Mouse (Mus musculus) embryonic facial prominence, embryonic 15.5 days (tissue): Measurements from ENCODE around the gene Mettl27. TPM values are rescaled to one million over a fixed set of nuclear protein-coding genes. Genes with fewer than 3 reads are reported as not detected.
A peak's percentile ranks its signal among the peaks of the same experiment; 100 is the strongest.

ENCODE experiments used
- ATAC-seq: fragments of 200-750 bp; cut with Nextera tagmentation; 2 replicates; pipeline ENCODE4 v1.8.0; 2017; ENCODE audit warnings: low read depth, moderate TSS enrichment; ENCODE audit not compliant: insufficient number of reproducible peaks, low FRiP score, low TSS enrichment
- H3K27ac ChIP-seq: fragments of 300-500 bp; sonication (generic); replicated peaks from 2 replicates; pipeline ENCODE4 v1.5.1; 2015; ENCODE audit warnings: mild to moderate bottlenecking, inconsistent platforms
- H3K27me3 ChIP-seq: fragments of 300-500 bp; sonication (generic); 2 replicates; pipeline ENCODE4 v1.6.1; 2015; ENCODE audit warnings: inconsistent platforms
- H3K36me3 ChIP-seq: fragments of 300-500 bp; sonication (generic); 2 replicates; pipeline ENCODE4 v1.6.1; 2015; ENCODE audit warnings: mild to moderate bottlenecking, inconsistent platforms
- H3K4me1 ChIP-seq: fragments of 300-500 bp; sonication (generic); 2 replicates; pipeline ENCODE4 v1.6.1; 2015; ENCODE audit warnings: inconsistent platforms
- H3K4me2 ChIP-seq: fragments of 300-500 bp; sonication (generic); replicated peaks from 2 replicates; pipeline ENCODE4 v1.6.1; 2015; ENCODE audit warnings: mild to moderate bottlenecking, inconsistent platforms
- H3K4me3 ChIP-seq: fragments of 300-500 bp; sonication (generic); replicated peaks from 2 replicates; pipeline ENCODE4 v1.5.1; 2015; ENCODE audit warnings: mild to moderate bottlenecking, inconsistent platforms
- H3K9ac ChIP-seq: fragments of 300-500 bp; sonication (generic); 2 replicates; pipeline ENCODE4 v1.6.1; 2015; ENCODE audit warnings: inconsistent platforms
- H3K9me3 ChIP-seq: fragments of 300-500 bp; sonication (generic); replicated peaks from 2 replicates; pipeline ENCODE4 v1.6.1; 2016; ENCODE audit warnings: inconsistent platforms
- WGBS: fragments of 180-500 bp; shearing (Covaris S2); methylation state at CpG from one replicate; pipeline ENCODE4 v1.1.7; 2015; 5-methylcytosine and 5-hydroxymethylcytosine counted together
- polyA plus RNA-seq: library from polyadenylated mRNA; unstranded; fragments of >200 nt; fragmentation: Nextera tagmentation; extraction: Ambion mirVana; gene quantifications from 2 replicates; pipeline ENCODE4 v1.2.1, GENCODE M21; 2015

The Mettl27 gene
- polyA plus RNA-seq = 20.1 and 20.4 TPM in 2 replicates

DNA sequence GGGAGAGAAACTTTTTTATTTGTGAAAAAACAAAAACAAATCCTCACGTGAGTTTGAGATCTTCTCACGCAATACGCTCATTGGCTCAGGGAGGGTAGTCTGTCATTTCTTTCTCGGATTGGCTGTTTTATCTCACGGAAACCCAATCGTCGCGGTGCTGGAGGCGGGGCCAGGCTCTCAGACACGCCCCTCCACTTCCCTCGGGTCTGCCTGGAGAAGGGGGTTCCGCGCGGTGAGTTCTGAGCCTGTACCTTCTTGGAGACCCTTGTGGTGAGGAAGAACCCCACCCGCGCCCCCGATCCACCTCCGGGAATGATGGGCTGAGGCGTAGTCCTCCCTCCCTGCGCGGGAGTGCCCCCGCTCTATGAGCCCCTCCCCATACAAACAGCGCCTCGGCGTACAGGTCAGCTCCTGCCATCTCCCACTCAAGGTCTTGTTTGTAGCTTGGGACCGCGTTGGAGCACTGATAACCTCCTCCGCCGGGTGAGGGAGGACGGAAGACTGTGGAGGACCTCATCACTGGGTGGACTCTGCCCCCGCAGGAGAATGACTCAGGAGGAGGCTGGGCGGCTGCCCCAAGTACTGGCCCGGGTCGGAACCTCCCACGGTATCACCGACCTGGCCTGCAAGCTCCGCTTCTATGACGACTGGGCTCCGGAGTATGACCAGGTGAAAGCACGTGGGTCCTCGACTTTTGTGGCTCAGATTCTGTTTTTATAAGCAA, at the start of gene Mettl27:
Gene Mettl27, plus strand, starts transcription at position 190 of the 724 bp plus-strand sequence.
- Histone ChIP-seq H3K36me3 (no peaks in the 10 kb centered on the region), H3K9ac (peak within 1 kb of the TSS; percentile 77), H3K4me3 (peak within 1 kb of the TSS; percentile 71), H3K4me2 (peak within 1 kb of the TSS; percentile 94), H3K27ac (peak within 1 kb of the TSS; percentile 75), H3K4me1 (peaks cover 17% of the 10 kb centered on the region; the same call in 1 of the 2 replicates), H3K27me3 (no peaks in the 10 kb centered on the region), H3K9me3 (no peaks in the 10 kb centered on the region)
- peak; percentile 91 for ATAC-seq
- WGBS = under 1% methylated on average over 41 of the region's 41 CpGs

DNA sequence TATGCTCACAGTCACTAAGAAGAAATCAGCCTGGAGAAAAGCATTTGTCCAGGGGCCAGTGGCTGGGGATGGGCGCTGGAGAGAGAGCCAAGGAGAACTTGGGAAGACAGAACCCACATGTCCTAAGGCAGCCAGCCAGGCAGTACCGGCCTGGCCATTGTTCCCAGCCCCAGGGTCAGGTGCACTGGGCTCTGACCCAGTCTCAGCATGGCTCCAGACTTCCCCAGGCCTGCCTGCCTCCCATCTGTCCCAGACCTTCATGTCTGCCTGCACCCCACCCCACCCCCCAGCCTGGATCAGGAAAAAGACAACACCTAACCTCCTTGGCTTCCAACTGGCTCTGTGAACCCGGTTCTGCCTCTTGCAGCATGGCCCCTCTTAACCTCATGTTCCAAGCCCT, 49.1 kb upstream of the Mettl27 start:
- Histone ChIP-seq H3K4me3 (no peak overlapping the region), H3K9ac (no peak overlapping the region), H3K9me3 (no peaks in the 10 kb centered on the region), H3K27me3 (0 out of 2 replicates have a peak, but pooled peaks cover 3% of the 10 kb centered on the region), H3K36me3 (no peaks in the 10 kb centered on the region), H3K27ac (no peak overlapping the region), H3K4me1 (no peaks in the 10 kb centered on the region), H3K4me2 (no peak overlapping the region)
- 65% methylated on average over 3 of the region's 3 CpGs for WGBS
- ATAC-seq = no peak

DNA sequence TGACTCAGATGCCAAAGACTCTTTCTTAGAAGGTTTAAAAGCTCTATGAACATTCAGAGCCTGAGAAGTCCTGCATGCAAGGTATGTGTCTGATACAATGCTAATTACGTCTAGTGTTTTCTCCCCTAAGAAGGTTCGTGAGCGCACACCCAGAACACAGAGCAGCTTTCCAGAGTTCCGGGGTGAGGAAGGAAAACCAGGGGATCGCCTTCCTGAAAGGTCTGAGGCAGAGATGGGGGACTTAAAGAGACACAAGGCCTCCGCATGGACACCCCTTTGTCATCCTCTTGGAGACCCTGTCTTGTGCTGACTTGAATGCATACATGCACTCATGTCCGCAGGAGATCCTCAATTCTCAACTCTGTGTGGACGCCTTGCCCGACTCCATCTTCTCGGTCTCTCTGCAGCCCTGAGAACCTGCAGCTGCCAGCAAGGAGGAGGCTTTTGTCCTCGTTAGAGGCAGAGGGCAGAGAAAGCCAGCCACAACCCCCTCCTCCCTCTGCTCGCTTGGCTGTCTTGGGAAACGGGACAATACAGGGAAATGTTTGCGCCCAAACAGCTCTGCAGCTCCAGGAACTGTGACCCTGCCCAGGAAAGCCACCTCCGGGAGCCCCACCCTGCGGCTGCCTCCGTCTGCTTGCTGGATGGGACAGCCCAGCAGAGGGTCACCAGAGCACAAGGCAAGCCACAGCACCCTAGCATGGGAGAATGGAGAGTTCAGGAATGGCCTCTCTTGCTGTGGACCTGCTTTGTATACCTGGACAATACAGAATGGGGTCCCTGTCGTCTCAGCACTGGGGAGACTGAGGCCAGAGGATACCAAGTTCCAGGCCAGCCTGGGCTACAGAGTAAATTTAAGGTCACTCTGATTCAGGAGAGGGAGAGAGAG, 44.5 kb upstream of the Mettl27 start:
- 59% methylated on average over 18 of the region's 18 CpGs for WGBS
- no peaks in the 10 kb centered on the region for H3K9me3 ChIP-seq
- 0 out of 2 replicates have a peak, but pooled peaks cover 3% of the 10 kb centered on the region for H3K27me3 ChIP-seq
- peak overlapping the region; percentile 60 for H3K27ac ChIP-seq
- no peaks in the 10 kb centered on the region for H3K36me3 ChIP-seq
- H3K4me1 ChIP-seq = peaks cover 9% of the 10 kb centered on the region; the same call in 1 of the 2 replicates
- H3K4me2 ChIP-seq = no peak overlapping the region
- no peak overlapping the region for H3K4me3 ChIP-seq
- H3K9ac ChIP-seq = no peak overlapping the region
- ATAC-seq = no peak

DNA sequence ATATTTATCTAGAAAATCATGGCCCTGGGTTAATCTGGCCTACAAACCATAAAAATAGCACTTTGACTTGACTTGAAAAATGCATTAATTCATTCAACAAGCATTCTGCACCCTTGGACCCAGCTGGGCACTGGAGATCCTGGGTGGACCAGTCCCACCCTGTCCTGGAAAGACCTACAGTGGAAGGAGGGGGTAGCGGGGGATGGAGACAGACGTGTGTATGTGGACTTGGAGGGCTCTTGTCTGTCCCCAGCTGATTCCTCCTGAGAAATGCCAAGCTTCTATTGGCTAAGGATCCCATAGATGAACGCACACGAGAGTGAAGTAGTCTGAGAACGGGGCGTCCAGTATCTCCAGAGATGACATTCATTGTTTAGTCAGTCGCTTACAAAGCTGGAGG, 43.7 kb upstream of the Mettl27 start:
- Histone ChIP-seq H3K4me2 (no peak overlapping the region), H3K9me3 (no peaks in the 10 kb centered on the region), H3K36me3 (no peaks in the 10 kb centered on the region), H3K27me3 (0 out of 2 replicates have a peak, but pooled peaks cover 3% of the 10 kb centered on the region), H3K27ac (no peak overlapping the region), H3K9ac (no peak overlapping the region), H3K4me3 (no peak overlapping the region), H3K4me1 (peaks cover 14% of the 10 kb centered on the region; the same call in 1 of the 2 replicates)
- WGBS = 85% methylated on average over 7 of the region's 7 CpGs
- ATAC-seq = no peak

DNA sequence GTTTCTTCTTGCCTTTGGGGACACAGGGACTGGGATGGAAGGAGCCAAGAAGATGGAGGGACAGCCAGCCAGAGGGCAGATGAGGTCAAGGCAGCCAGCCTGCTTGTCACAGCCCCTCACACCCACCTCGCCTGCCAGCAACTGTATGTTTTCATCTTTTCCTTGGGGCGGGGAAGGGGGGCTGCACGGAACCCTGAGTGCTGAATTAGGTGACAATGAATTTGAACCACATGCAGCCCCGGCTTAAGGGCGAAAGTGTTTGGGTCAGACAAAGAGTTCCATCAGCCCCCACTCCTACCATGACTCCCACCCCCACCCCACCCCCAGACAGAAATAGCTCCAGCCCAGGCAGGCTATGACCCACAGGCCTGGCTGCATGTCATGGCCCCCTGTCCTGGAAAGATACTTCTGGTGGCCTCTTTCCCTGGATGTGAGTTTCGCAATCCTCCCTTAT, 41.5 kb upstream of the Mettl27 start:
- 0 out of 2 replicates have a peak, but pooled peaks cover 3% of the 10 kb centered on the region for H3K27me3 ChIP-seq
- no peak for ATAC-seq
- H3K9ac ChIP-seq = no peak overlapping the region
- 56% methylated on average over 6 of the region's 6 CpGs for WGBS
- H3K4me1 ChIP-seq = peaks cover 32% of the 10 kb centered on the region
- no peaks in the 10 kb centered on the region for H3K9me3 ChIP-seq
- no peak overlapping the region for H3K27ac ChIP-seq
- no peak overlapping the region for H3K4me2 ChIP-seq
- H3K4me3 ChIP-seq = no peak overlapping the region
- no peaks in the 10 kb centered on the region for H3K36me3 ChIP-seq

DNA sequence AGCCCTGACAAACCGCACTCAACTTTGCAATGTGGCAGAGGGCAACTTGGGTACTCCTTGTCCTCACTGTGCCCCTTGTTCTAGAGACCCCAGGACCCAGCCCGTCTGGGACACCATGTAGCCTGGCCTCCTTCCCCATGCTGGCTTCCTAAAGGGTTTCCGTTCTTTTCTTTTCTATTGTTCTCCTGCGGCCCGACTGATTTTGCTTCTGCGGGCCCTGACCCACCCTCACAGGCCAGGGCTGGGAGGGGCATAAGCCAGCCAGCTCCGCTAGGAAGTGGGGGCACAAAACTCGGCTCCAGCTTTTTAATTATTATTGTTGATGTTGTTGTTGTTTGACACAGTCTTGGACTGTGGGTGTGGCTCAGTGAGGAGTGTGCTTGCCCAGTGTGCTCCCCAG, 40.6 kb upstream of the Mettl27 start:
- H3K27me3 ChIP-seq = 0 out of 2 replicates have a peak, but pooled peaks cover 3% of the 10 kb centered on the region
- no peak overlapping the region for H3K9ac ChIP-seq
- H3K4me1 ChIP-seq = peaks cover 37% of the 10 kb centered on the region
- no peak overlapping the region for H3K4me2 ChIP-seq
- WGBS = 74% methylated on average over 8 of the region's 8 CpGs
- ATAC-seq = no peak
- H3K27ac ChIP-seq = no peak overlapping the region
- H3K36me3 ChIP-seq = no peaks in the 10 kb centered on the region
- no peaks in the 10 kb centered on the region for H3K9me3 ChIP-seq
- no peak overlapping the region for H3K4me3 ChIP-seq

DNA sequence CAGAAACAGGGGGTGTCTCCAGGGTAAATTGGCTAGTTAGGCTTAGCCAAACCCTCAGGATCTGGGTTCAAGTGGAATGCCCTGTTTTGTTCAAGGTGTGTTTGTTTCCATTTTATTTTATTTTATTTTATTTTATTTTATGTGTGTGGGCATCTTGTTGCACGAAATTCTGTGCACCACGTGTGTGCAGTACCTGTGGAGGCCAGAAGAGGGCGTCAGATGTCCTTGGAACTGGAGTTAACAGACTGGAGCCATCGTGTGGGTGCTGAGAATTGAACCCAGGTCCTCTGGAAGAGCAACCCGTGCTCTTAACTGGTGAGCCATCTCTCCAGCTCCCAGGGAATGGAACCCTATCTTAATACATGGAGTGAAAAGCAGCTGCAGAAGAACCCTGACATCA, 39.5 kb upstream of the Mettl27 start:
- Histone ChIP-seq H3K27ac (no peak overlapping the region), H3K36me3 (no peaks in the 10 kb centered on the region), H3K4me2 (no peak overlapping the region), H3K27me3 (0 out of 2 replicates have a peak, but pooled peaks cover 2% of the 10 kb centered on the region), H3K4me1 (peaks cover 48% of the 10 kb centered on the region), H3K9me3 (no peaks in the 10 kb centered on the region), H3K4me3 (no peak overlapping the region), H3K9ac (no peak overlapping the region)
- ATAC-seq = no peak
- 75% methylated on average over 5 of the region's 5 CpGs for WGBS

DNA sequence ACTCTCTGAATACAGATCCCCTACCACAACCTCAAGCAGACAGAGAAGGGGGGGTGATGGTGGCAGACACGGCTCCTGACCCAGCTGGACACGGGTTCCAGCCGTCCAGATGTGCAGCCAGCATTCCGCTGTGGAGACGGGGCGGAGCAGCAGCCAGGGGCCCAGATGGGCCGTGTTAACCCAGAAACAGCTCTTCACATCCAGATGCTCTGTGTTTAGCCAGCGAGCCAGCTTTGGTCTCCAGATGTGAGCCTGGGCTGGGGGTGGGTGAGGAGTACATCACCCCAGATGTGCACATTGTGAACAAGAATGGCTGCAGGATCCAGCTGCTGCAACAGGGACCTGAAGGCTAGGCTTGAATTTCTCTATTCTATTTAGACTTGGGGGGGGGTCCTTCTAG, 36.9 kb upstream of the Mettl27 start:
- H3K36me3 ChIP-seq = no peaks in the 10 kb centered on the region
- peak; percentile 82 for ATAC-seq
- no peaks in the 10 kb centered on the region; the same call in 1 of the 2 replicates for H3K27me3 ChIP-seq
- H3K9me3 ChIP-seq = no peaks in the 10 kb centered on the region
- no peak overlapping the region for H3K4me2 ChIP-seq
- H3K4me1 ChIP-seq = peaks cover 52% of the 10 kb centered on the region
- no peak overlapping the region for H3K9ac ChIP-seq
- WGBS = 27% methylated on average over 8 of the region's 8 CpGs
- H3K27ac ChIP-seq = peak overlapping the region; percentile 77
- H3K4me3 ChIP-seq = no peak overlapping the region

DNA sequence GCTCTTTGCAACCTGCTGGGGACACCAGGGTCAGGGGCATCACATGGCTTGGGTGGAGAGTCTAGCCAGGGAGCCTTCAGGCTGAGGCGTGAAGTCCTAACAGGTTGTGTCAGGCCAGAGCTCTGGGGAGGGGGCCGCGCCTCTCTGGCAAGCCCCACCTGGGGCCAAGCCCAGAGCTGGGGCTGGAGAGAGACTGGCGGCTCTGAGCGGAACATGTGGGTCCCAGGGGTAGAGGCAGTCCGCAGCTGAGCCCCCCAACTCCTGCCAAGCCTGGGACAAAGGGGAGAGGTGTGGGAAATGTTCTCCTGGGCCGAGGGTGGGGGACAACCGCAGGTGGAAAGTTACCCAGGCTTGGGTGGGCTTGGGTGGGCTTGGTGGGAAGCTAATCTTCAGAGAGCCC, 35.2 kb upstream of the Mettl27 start:
- no peaks in the 10 kb centered on the region for H3K9me3 ChIP-seq
- no peaks in the 10 kb centered on the region; the same call in 1 of the 2 replicates for H3K27me3 ChIP-seq
- no peak for ATAC-seq
- H3K36me3 ChIP-seq = no peaks in the 10 kb centered on the region
- H3K4me1 ChIP-seq = peaks cover 49% of the 10 kb centered on the region
- WGBS = 76% methylated on average over 8 of the region's 8 CpGs
- no peak overlapping the region; the same call in 1 of the 2 replicates for H3K27ac ChIP-seq
- H3K4me2 ChIP-seq = no peak overlapping the region
- H3K9ac ChIP-seq = no peak overlapping the region
- H3K4me3 ChIP-seq = no peak overlapping the region

DNA sequence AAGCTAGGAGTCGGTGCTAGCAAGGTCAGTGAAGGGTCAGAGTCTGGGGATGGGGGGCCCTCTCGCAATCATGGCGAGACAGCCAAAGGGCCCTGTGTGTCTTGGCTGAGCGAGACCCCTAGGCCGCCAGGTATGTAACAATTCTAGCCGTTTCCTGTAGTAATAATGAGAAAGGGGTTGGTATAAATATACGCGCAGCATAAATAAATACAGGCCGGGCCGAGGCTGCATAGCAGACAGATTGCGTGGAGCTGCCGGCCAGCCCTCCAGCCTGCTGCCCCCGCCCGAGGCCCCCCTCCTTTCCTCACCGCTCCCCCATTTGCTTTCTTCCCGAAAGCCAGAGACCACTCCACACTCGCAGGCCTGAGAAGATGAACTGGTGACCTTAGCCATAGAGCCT, 34.6 kb upstream of the Mettl27 start:
- Histone ChIP-seq H3K4me2 (no peak overlapping the region), H3K36me3 (no peaks in the 10 kb centered on the region), H3K9me3 (no peaks in the 10 kb centered on the region), H3K4me1 (peaks cover 49% of the 10 kb centered on the region), H3K9ac (no peak overlapping the region), H3K27me3 (no peaks in the 10 kb centered on the region; the same call in 1 of the 2 replicates), H3K4me3 (no peak overlapping the region), H3K27ac (peak overlapping the region; percentile 48)
- WGBS = 63% methylated on average over 17 of the region's 17 CpGs
- ATAC-seq = no peak

DNA sequence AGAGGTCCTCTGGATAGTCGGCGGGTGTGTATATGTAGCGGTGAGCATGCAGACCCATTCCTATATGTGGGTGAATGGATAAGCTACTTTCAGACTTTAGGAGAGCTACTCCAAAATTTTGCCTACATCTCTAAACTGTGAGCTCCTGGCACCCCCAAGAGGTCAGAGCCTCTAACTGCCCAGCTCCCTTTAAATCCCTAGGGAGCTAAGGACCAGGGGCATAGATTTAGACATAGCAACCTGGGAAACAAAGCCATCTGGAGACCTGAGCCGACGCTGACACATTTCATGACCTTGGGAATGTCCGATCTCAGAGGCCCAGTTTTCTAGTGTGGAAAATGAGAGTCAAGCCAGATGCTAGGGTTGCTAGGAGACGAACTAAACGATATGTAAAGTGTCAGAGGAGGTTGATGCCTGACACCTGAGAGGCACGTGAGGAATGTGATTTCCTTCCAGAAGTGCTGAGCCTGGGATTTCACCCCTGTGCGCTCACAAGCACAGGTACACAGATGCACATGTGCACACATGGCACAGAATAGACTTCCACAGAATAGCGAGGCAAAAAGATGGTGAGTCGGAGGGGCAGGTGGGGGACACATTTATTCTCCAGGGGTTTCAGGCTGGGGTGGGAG, 31.0 kb upstream of the Mettl27 start:
- Histone ChIP-seq H3K27me3 (no peaks in the 10 kb centered on the region; the same call in 1 of the 2 replicates), H3K4me3 (no peak overlapping the region), H3K36me3 (no peaks in the 10 kb centered on the region), H3K4me1 (peaks cover 24% of the 10 kb centered on the region), H3K4me2 (no peak overlapping the region), H3K9me3 (no peaks in the 10 kb centered on the region), H3K9ac (no peak overlapping the region), H3K27ac (no peak overlapping the region)
- no peak for ATAC-seq
- whole genome bisulfite sequencing = 30% methylated on average over 12 of the region's 12 CpGs
